Mouse (Mus musculus) midbrain, embryonic 10.5 days (tissue): ENCODE results near the gene Utp14a. TPM values are rescaled to one million over a fixed set of nuclear protein-coding genes. Genes with fewer than 3 reads are reported as not detected.

ENCODE experiments used
- DNase-seq: peaks from one replicate; pipeline ENCODE4 v3.0.0-alpha.2; 2017; ENCODE audit warnings: low spot score
- H3K27ac ChIP-seq: fragments of 300-500 bp; sonication (generic); replicated peaks from 2 replicates; pipeline ENCODE4 v1.5.1; 2016; ENCODE audit warnings: mild to moderate bottlenecking
- H3K27me3 ChIP-seq: fragments of 300-500 bp; sonication (generic); 2 replicates; pipeline ENCODE4 v1.6.1; 2016; ENCODE audit warnings: low read depth, mild to moderate bottlenecking; ENCODE audit not compliant: poor library complexity, severe bottlenecking
- H3K36me3 ChIP-seq: fragments of 300-500 bp; sonication (generic); 2 replicates; pipeline ENCODE4 v1.6.1; 2016; ENCODE audit warnings: mild to moderate bottlenecking, moderate library complexity
- H3K4me1 ChIP-seq: fragments of 300-500 bp; sonication (generic); 2 replicates; pipeline ENCODE4 v1.6.1; 2016
- H3K4me3 ChIP-seq: fragments of 300-500 bp; sonication (generic); 2 replicates; pipeline ENCODE4 v1.5.1; 2016; ENCODE audit warnings: mild to moderate bottlenecking, moderate library complexity
- H3K9me3 ChIP-seq: fragments of 300-500 bp; sonication (generic); replicated peaks from 2 replicates; pipeline ENCODE4 v1.6.1; 2016; ENCODE audit warnings: mild to moderate bottlenecking
- WGBS: fragments of 180-500 bp; shearing (Covaris S2); methylation state at CpG from one replicate; pipeline ENCODE4 v1.1.7; 2016; 5-methylcytosine and 5-hydroxymethylcytosine counted together
- polyA plus RNA-seq: library from polyadenylated mRNA; unstranded; fragments of >200 nt; fragmentation: Nextera tagmentation; extraction: Ambion mirVana; gene quantifications from 2 replicates; pipeline ENCODE4 v1.2.1, GENCODE M21; 2016

The Utp14a gene
- polyA plus RNA-seq, 1 experiment from 2014 or later: 22.8 TPM

DNA sequence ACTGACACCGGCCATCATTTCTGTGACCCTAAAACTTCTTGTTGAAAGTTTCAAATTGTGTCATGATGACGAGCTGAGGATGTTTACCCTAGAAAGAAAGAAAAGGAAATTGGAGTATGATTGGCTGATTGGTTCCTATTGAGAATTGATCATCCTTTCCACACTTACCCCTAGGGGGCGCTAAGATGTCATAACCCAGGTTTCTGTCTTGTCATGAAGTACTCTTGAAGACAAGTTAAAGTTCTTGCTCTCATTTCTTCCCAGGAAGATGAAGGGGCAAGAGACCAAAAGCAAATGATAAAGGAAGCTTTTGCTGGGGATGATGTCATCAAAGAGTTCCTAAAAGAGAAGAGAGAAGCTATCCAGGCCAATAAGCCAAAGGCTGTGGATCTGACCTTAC lies 21.4 kb downstream of the Utp14a start:
- H3K27me3 ChIP-seq: no peaks in the 10 kb centered on the region
- no peaks in the 10 kb centered on the region for H3K4me1 ChIP-seq
- H3K36me3 ChIP-seq: peaks cover 58% of the 10 kb centered on the region
- peak; percentile 22 for DNase-seq
- H3K9me3 ChIP-seq: no peaks in the 10 kb centered on the region
- no peak overlapping the region for H3K27ac ChIP-seq
- 40% methylated on average over 3 of the region's 3 CpGs for WGBS
- H3K4me3 ChIP-seq: no peak overlapping the region

DNA sequence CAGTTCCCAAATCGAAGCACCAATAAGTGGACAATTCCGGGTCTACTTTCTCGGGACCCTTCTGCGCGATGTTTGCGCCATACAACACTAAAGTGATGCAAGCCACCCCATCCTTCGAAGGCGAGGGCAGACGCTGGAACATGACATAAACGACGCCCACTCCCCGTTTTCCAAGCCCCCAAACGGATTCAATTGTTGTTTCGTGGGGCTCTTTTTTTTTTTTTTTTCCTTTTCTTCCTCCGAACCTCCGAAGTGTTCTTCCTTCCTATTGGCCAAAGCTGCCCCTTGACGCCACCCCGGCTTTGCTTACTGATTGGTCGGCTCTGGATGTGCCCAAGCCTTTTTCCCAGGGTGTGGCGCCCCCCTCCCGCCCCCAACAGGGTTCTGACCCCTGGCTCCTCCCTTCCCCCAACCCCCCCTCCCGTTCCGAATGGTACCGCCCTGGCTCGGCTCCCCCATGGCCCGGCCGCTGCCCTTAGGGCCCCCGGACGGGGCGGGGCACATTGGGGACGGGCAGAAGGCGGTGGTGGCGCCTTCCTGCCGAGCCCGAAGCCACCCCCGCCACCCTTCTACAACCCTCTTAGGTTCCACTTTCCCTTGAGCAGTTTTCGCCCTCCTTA lies 27.8 kb downstream of the Utp14a start:
- peaks cover 33% of the 10 kb centered on the region for H3K27me3 ChIP-seq
- peak; percentile 88 for DNase-seq
- peaks cover 22% of the 10 kb centered on the region for H3K36me3 ChIP-seq
- H3K27ac ChIP-seq: peak overlapping the region; percentile 92
- H3K4me1 ChIP-seq: peaks cover 7% of the 10 kb centered on the region
- H3K4me3 ChIP-seq: peak overlapping the region; percentile 58
- WGBS: 22% methylated on average over 37 of the region's 37 CpGs
- H3K9me3 ChIP-seq: no peaks in the 10 kb centered on the region; the same call in 1 of the 2 replicates

DNA sequence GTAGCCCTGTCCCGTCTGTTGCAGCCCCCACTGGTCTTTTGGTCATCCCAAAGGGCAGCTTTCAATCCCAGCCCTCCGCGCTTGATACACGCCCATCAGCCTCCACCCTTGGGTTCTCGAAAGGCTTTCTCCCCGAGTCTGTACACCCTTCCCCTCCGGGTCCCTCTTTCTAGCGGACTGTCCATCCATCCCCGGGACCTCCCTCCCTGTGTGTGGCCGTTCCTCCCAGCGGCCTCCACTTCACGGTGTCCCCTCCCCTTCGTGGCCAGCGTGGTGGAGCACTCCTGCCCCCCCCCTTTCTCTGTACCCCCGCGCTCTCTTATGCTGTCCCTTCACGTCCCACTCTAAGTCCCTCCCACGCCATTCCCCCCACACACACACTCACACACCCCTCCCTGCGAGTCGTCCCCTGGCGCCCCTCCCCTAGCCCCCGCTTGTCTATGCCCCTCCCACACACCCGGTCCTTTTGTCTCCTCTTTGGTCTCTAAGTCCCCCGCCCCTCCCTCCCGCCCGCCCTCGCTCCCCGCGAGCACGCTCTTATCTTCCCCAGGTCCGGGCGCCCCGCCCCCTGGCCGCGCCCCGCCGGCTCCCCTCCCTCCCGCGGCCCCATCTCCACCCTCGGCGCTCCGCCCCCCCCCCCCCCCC lies 28.5 kb downstream of the Utp14a start:
- H3K27me3 ChIP-seq: peaks cover 35% of the 10 kb centered on the region
- H3K4me1 ChIP-seq: peaks cover 7% of the 10 kb centered on the region
- 13% methylated on average over 37 of the region's 42 CpGs for whole genome bisulfite sequencing
- H3K27ac ChIP-seq: peak overlapping the region; percentile 92
- H3K9me3 ChIP-seq: no peaks in the 10 kb centered on the region; the same call in 1 of the 2 replicates
- peak overlapping the region; percentile 58 for H3K4me3 ChIP-seq
- H3K36me3 ChIP-seq: peaks cover 16% of the 10 kb centered on the region
- DNase-seq: peak; percentile 85

DNA sequence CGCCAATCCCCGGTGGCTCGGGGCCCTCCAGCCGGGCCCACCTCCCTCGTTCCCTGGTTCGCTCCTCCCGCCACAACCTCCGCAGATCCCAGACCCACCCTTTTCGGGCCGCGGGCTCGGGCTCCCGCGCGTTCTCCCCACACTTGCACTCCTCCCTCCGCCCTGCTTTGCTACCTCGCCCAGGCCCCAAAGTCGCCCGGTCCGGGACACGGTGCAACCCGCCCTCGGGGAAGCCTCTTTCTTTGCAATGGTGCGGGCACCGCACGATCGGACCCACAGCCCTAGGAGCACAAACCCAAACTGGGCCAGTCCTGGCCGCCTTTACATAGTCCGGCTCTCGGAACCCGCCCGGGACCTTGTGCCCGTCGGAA lies 29.0 kb downstream of the Utp14a start:
- DNase-seq: no peak
- 22% methylated on average over 18 of the region's 34 CpGs for WGBS
- Histone ChIP-seq H3K4me3 (peak overlapping the region; percentile 58), H3K27me3 (peaks cover 35% of the 10 kb centered on the region), H3K4me1 (peaks cover 7% of the 10 kb centered on the region), H3K9me3 (no peaks in the 10 kb centered on the region; the same call in 1 of the 2 replicates), H3K27ac (peak overlapping the region; percentile 92), H3K36me3 (peaks cover 16% of the 10 kb centered on the region)

DNA sequence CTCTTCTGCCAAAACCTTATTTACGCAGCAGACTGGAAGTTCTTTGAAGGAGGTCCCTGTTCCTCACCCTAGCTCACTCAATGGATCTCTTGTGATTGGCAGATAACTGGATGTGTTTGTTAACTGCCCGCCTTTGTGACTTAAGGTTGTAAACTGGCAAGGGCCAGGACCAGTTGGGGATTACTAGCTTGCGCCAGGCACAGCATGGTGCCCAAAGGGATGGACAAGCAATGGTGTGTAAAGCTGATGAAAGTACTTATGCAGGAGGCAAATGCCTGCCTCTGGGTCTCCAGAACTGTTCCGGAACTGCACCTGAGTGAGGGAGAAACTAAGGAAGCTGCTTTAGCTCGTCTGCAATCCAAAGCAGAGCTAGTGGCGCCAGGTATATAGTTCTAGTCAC lies 29.8 kb downstream of the Utp14a start:
- Histone ChIP-seq H3K36me3 (peaks cover 8% of the 10 kb centered on the region), H3K4me1 (peaks cover 7% of the 10 kb centered on the region), H3K27ac (no peak overlapping the region), H3K9me3 (no peaks in the 10 kb centered on the region; the same call in 1 of the 2 replicates), H3K4me3 (no peak overlapping the region), H3K27me3 (peaks cover 35% of the 10 kb centered on the region)
- WGBS: 22% methylated on average over 6 of the region's 6 CpGs
- DNase-seq: peak; percentile 16

DNA sequence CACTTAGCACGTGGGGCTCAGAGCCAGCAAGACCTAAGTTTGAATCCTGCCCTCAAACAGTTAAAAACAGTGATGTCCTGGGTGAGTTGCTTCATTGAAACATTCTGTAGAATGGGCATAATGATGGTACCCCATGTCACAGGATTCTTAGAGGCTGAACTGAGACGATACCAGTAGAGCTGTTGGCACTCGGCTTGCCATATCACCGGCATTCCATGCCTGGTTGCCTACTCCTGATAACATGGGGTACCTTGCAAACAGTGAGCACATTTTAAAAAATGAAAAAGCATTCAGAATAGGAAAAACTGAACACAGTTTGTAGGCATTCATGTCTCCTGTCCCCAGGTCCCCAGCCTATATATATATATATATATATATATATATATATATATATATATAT lies 31.3 kb downstream of the Utp14a start:
- H3K4me1 ChIP-seq: peaks cover 7% of the 10 kb centered on the region
- no peaks in the 10 kb centered on the region; the same call in 1 of the 2 replicates for H3K9me3 ChIP-seq
- peaks cover 35% of the 10 kb centered on the region for H3K27me3 ChIP-seq
- H3K27ac ChIP-seq: no peak overlapping the region
- 85% methylated on average over 4 of the region's 4 CpGs for WGBS
- DNase-seq: no peak
- H3K4me3 ChIP-seq: no peak overlapping the region
- no peaks in the 10 kb centered on the region for H3K36me3 ChIP-seq

DNA sequence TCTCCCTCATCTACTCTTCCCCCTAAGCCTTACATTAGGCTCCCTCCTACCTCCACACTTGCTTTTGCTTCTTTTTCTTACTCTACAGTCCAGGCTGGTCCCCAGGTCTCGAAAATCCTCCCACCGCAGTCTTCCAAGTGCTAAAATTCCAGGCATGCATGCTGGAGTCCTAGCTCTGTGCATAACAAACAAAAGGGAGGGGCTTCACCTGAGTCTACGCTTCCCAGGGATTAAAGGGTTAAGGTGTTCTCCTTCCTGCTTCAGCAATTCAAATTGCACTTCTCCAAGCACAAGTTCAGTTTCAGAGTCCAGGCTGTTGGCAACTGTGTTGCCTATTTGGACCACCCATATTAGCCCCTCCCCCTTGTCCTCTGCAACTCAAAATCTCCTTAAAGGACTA lies 34.8 kb downstream of the Utp14a start:
- Histone ChIP-seq H3K4me1 (peaks cover 7% of the 10 kb centered on the region), H3K36me3 (no peaks in the 10 kb centered on the region), H3K27me3 (peaks cover 29% of the 10 kb centered on the region), H3K4me3 (no peak overlapping the region), H3K9me3 (no peaks in the 10 kb centered on the region), H3K27ac (no peak overlapping the region)
- WGBS: 40% methylated on average over 3 of the region's 3 CpGs
- DNase-seq: no peak

DNA sequence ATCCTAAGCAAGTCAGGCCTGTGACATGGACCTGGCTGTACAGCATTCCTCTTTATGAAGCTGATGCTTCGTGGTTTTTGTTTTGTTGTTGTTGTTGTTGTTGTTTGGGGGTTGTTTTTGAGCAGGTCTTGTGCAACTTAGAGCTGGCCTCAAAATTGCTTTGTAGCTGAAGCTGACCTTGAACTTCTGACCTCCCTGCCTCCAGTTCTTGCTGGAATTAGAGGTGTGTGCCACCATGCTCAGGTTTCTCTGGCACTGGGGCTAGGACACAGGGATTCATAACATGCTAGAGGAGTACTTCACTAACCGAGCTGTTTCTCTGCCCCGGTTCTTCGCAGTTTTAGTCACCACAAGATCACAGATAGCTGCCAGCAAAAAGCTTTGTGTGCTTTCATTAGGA lies 48.7 kb downstream of the Utp14a start:
- no peaks in the 10 kb centered on the region; the same call in 1 of the 2 replicates for H3K9me3 ChIP-seq

DNA sequence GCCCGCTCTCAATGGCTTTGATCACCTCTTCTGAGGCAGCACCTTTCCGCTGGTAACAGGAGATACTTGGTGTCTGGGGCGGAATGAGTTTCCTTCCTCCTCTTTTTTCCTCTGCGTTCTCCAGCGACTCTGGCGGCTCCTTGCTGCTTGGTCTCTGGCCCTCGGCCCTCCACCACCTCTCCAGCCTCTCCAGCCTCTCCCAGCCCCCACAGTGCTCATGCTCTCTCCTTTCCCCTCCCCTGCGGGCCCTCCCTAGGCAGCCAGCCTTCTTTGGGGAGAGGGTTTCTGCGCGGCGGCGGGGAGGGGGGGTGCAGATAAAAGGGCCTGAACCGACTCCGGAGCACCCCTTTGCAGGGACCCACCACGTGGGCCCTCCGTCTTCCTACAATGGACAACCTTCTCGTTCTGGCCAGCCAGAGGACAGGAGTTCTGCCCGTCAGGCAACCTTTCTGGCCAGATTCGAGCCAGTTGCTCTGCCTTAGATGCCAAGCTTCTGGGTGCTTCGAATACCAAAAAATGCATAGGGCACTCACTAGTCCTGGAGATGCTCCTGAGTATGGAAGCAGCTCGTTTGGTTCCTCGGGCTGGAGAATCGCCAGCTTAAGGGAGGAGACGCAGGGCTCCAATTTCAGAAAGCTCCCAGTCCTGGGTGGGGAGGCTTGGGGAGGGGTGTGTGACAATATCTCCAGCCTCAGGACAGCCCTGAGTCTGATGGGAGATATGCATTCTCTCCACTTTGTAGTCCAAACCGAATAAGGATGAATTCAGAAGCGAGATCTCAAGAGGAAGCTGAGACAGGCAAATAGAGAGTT lies 54.2 kb downstream of the Utp14a start:
- H3K27me3 ChIP-seq: peaks cover 51% of the 10 kb centered on the region
- H3K4me3 ChIP-seq: peak overlapping the region; percentile 40
- H3K27ac ChIP-seq: peak overlapping the region; percentile 73

More for the DNA sequence above, 48.7 kb downstream of the Utp14a start:
- H3K27me3 ChIP-seq: peaks cover 9% of the 10 kb centered on the region
- DNase-seq: no peak
- peaks cover 4% of the 10 kb centered on the region for H3K4me1 ChIP-seq
- no peak overlapping the region for H3K27ac ChIP-seq
- H3K4me3 ChIP-seq: no peak overlapping the region
- H3K36me3 ChIP-seq: no peaks in the 10 kb centered on the region
- WGBS: 84% methylated on average over 4 of the region's 4 CpGs

DNA sequence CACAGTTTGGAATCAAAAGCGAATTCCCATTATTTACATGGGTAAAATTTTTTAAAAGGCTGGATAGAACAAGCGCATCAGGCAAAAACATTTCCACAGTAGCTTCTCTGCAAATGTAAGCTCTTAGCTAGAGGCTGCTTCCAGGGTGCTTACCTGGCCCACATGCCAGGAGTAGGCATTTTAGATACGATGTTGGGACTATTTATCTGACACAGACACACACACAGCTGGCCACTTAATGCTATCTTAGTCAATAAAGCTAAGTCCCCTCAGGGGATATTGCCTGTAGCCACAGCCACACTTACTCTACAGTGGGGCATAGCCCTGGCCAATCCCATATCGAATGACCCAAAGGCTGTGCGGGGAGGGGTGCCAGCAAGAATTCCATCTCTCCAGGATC lies 55.1 kb downstream of the Utp14a start:
- Histone ChIP-seq H3K9me3 (peaks cover 4% of the 10 kb centered on the region; the same call in 1 of the 2 replicates), H3K4me3 (no peak overlapping the region), H3K27me3 (peaks cover 59% of the 10 kb centered on the region), H3K27ac (no peak overlapping the region), H3K4me1 (peaks cover 26% of the 10 kb centered on the region), H3K36me3 (no peaks in the 10 kb centered on the region)
- WGBS: 78% methylated on average over 5 of the region's 5 CpGs
- DNase-seq: no peak

More for the DNA sequence above, 54.2 kb downstream of the Utp14a start:
- Histone ChIP-seq H3K36me3 (no peaks in the 10 kb centered on the region), H3K9me3 (peaks cover 4% of the 10 kb centered on the region; the same call in 1 of the 2 replicates), H3K4me1 (peaks cover 25% of the 10 kb centered on the region)
- DNase-seq: peak; percentile 31
- WGBS: 27% methylated on average over 26 of the region's 26 CpGs

DNA sequence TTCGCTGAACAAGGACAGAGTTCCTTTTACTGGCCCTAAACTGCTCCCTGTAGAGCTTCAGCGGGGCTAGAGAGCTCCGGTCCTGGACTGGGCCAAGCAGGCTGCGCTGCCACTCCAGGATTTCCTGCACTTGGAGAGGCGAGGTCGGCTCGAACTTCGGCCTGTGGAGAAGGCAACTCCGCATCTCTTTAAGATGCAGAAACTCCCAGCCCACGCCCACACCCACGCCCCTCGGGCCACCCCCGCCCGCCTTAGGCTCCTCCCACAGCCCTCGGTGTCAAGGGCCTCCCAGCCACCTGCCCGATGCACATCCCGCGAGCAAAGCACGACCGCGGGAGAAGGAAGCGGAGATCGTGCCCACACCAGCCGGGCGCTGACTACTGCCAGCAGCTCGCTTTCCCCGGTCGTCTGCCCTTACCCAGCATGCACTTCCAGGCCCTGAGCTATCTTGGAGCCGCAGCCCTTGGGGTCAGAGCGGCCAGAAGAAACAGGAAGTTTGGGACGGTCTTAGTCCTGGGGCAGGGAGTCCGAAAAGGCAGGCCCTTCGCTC lies 57.9 kb downstream of the Utp14a start:
- no peaks in the 10 kb centered on the region for H3K36me3 ChIP-seq
- WGBS: 12% methylated on average over 33 of the region's 33 CpGs
- H3K27me3 ChIP-seq: peaks cover 84% of the 10 kb centered on the region
- 0 out of 2 replicates have a peak, but pooled peaks cover 4% of the 10 kb centered on the region for H3K9me3 ChIP-seq
- H3K4me1 ChIP-seq: peaks cover 28% of the 10 kb centered on the region
- peak overlapping the region; percentile 69 for H3K27ac ChIP-seq
- H3K4me3 ChIP-seq: peak overlapping the region; percentile 55
- peak; percentile 78 for DNase-seq

DNA sequence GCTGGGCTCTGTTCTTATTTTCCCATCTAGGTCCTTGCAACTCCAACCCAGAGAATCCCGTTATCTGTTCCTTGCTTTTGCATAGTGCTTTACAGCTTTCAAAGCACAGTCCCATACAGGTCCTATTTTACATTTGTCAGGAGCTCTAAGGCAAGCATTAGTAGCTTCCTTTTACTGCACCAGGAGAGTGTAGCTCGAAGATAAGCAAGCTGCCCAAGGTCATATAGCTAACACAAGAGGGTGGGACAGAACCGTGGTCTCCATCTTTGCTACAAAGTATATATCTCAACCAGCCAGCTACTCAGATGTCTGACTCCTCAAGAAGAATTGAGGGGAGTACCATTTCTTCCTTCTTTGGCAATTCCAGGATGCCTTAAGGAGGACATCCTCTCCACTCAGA lies 60.8 kb downstream of the Utp14a start:
- WGBS: 63% methylated on average over 3 of the region's 3 CpGs
- Histone ChIP-seq H3K27ac (no peak overlapping the region), H3K36me3 (no peaks in the 10 kb centered on the region), H3K9me3 (0 out of 2 replicates have a peak, but pooled peaks cover 4% of the 10 kb centered on the region), H3K4me3 (no peak overlapping the region), H3K27me3 (peaks cover 58% of the 10 kb centered on the region), H3K4me1 (peaks cover 16% of the 10 kb centered on the region; the same call in 1 of the 2 replicates)
- no peak for DNase-seq
